Mouse (Mus musculus) CH12.LX (cell line): Measurements from ENCODE around the gene Tsg101. TPM values are rescaled to one million over a fixed set of nuclear protein-coding genes. Genes with fewer than 3 reads are reported as not detected.

Experiments used
- DNase-seq: peaks from one replicate; pipeline ENCODE4 v3.0.0-alpha.2; 2013; ENCODE audit errors: extremely low read depth
- H3K27ac ChIP-seq: 2 replicates; pipeline ENCODE4 v1.5.1; 2012; ENCODE audit warnings: low read depth, mild to moderate bottlenecking, control low read depth, moderate library complexity; ENCODE audit not compliant: insufficient read depth
- H3K27me3 ChIP-seq: replicated peaks from 2 replicates; pipeline ENCODE3; 2012; ENCODE audit warnings: inconsistent platforms
- H3K36me3 ChIP-seq, 2 experiments: replicated peaks in 1 of 2; 2 replicates each; pipeline versions ENCODE3 to v1.6.1; 2012; ENCODE audit warnings: inconsistent platforms in 1 of 2, low read length in 1 of 2, mild to moderate bottlenecking in 1 of 2, mixed read lengths in 1 of 2, moderate library complexity in 1 of 2; ENCODE audit not compliant: control insufficient read depth in 1 of 2, insufficient read depth in 1 of 2
- H3K4me1 ChIP-seq, 2 experiments: 2 replicates each; pipeline ENCODE4 v1.6.1; 2012; ENCODE audit warnings: inconsistent platforms in 1 of 2, moderate library complexity in 1 of 2; ENCODE audit not compliant: insufficient read depth in 2 of 2, control insufficient read depth in 1 of 2
- H3K4me2 ChIP-seq: 2 replicates; pipeline ENCODE4 v1.6.1; 2012; ENCODE audit warnings: low read depth, mild to moderate bottlenecking, control low read depth; ENCODE audit not compliant: poor library complexity, insufficient read depth, severe bottlenecking
- H3K4me3 ChIP-seq, 3 experiments: fragments of 150-350 bp in 1 of 3; sonication (generic) in 1 of 3; replicated peaks in 1 of 3; 2 replicates each; pipeline versions ENCODE3 to v1.5.1; 2011 to 2012; ENCODE audit warnings: low read depth in 2 of 3, low read length in 2 of 3, mild to moderate bottlenecking in 2 of 3, moderate library complexity in 2 of 3, control low read depth in 1 of 3, improper control_type of control experiment in 1 of 3, inconsistent platforms in 1 of 3, mixed read lengths in 1 of 3; ENCODE audit not compliant: poor library complexity in 1 of 3
- H3K79me2 ChIP-seq: replicated peaks from 2 replicates; pipeline ENCODE4 v1.6.1; 2012; ENCODE audit warnings: mild to moderate bottlenecking, moderate library complexity; ENCODE audit not compliant: control insufficient read depth, poor library complexity, insufficient read depth, severe bottlenecking; ENCODE audit errors: extremely low read depth
- H3K9ac ChIP-seq: 2 replicates; pipeline ENCODE4 v1.6.1; 2012; ENCODE audit warnings: low read depth, mild to moderate bottlenecking, control low read depth, moderate library complexity; ENCODE audit not compliant: insufficient read depth
- H3K9me3 ChIP-seq: replicated peaks from 2 replicates; pipeline ENCODE3; 2012; ENCODE audit warnings: low read length, inconsistent platforms, mixed read lengths
- BHLHE40 ChIP-seq: IDR thresholded peaks from 2 replicates; pipeline ENCODE4 v1.6.1; 2011; ENCODE audit warnings: mild to moderate bottlenecking, low read depth, low read length, improper control_type of control experiment
- CTCF ChIP-seq, 2 experiments: IDR thresholded peaks in 1 of 2; conservative IDR thresholded peaks in 1 of 2; 2 replicates each; pipeline ENCODE4 v1.5.1; 2011 to 2012; ENCODE audit warnings: low read depth in 2 of 2, low read length in 2 of 2, improper control_type of control experiment in 1 of 2, inconsistent platforms in 1 of 2, mild to moderate bottlenecking in 1 of 2, moderate library complexity in 1 of 2
- ELF1 ChIP-seq: IDR thresholded peaks from 2 replicates; pipeline ENCODE4 v1.6.1; 2014; ENCODE audit warnings: low read depth, mild to moderate bottlenecking, inconsistent platforms, low read length, improper control_type of control experiment
- HCFC1 ChIP-seq: IDR thresholded peaks from 2 replicates; pipeline ENCODE4 v1.6.1; 2012; ENCODE audit warnings: low read depth, mild to moderate bottlenecking, inconsistent platforms, low read length, improper control_type of control experiment
- MAFK ChIP-seq: IDR thresholded peaks from 2 replicates; pipeline ENCODE4 v1.6.1; 2011; ENCODE audit warnings: low read length, improper control_type of control experiment; ENCODE audit not compliant: insufficient replicate concordance
- MAX ChIP-seq: IDR thresholded peaks from 2 replicates; pipeline ENCODE4 v1.6.1; 2011; ENCODE audit warnings: low read length, improper control_type of control experiment
- MAZ ChIP-seq: IDR thresholded peaks from 2 replicates; pipeline ENCODE4 v1.6.1; 2012; ENCODE audit warnings: low read depth, mild to moderate bottlenecking, inconsistent platforms, low read length, improper control_type of control experiment, moderate library complexity
- MXI1 ChIP-seq: IDR thresholded peaks from 2 replicates; pipeline ENCODE4 v1.6.1; 2011; ENCODE audit warnings: mild to moderate bottlenecking, low read depth, low read length, improper control_type of control experiment
- NELFE ChIP-seq: IDR thresholded peaks from 2 replicates; pipeline ENCODE4 v1.6.1; 2011; ENCODE audit warnings: low read depth, low read length, improper control_type of control experiment
- POLR2A ChIP-seq: IDR thresholded peaks from 2 replicates; pipeline ENCODE4 v1.6.1; 2011; ENCODE audit warnings: low read depth, mild to moderate bottlenecking, improper control_type of control experiment, low read length
- RAD21 ChIP-seq: IDR thresholded peaks from 2 replicates; pipeline ENCODE4 v1.6.1; 2011; ENCODE audit warnings: low read depth, mild to moderate bottlenecking, low read length, improper control_type of control experiment, moderate library complexity
- SIN3A ChIP-seq: IDR thresholded peaks from 2 replicates; pipeline ENCODE4 v1.6.1; 2012; ENCODE audit warnings: low read length, improper control_type of control experiment, inconsistent platforms
- SMC3 ChIP-seq: IDR thresholded peaks from 2 replicates; pipeline ENCODE4 v1.6.1; 2011; ENCODE audit warnings: low read depth, low read length, improper control_type of control experiment
- TBP ChIP-seq: conservative IDR thresholded peaks from 2 replicates; pipeline ENCODE4 v1.6.1; 2011; ENCODE audit warnings: low read depth, low read length, improper control_type of control experiment
- TCF12 ChIP-seq: IDR thresholded peaks from 2 replicates; pipeline ENCODE4 v1.6.1; 2014; ENCODE audit warnings: low read depth, mild to moderate bottlenecking, inconsistent platforms, low read length, improper control_type of control experiment
- ZC3H11A ChIP-seq: IDR thresholded peaks from 2 replicates; pipeline ENCODE4 v1.6.1; 2012; ENCODE audit warnings: low read depth, mild to moderate bottlenecking, inconsistent platforms, low read length, improper control_type of control experiment
- ZMIZ1 ChIP-seq: IDR thresholded peaks from 2 replicates; pipeline ENCODE4 v1.6.1; 2012; ENCODE audit warnings: low read depth, mild to moderate bottlenecking, inconsistent platforms, low read length, improper control_type of control experiment
- dilution Hi-C: fragments of 300-500 bp; cut with MboI; formaldehyde crosslinking; loops from 2 replicates; pipeline ENCODE4 v1.14.3; 2020; ENCODE audit warnings: low sequenced_read_pairs; ENCODE audit not compliant: extremely low pct_unique_long_range_greater_than_20kb, extremely low pct_ligation_motif_present
- in situ Hi-C: fragments of 300-500 bp; cut with MboI; formaldehyde crosslinking; loops from 3 replicates; pipeline ENCODE4 v1.14.3; 2019; ENCODE audit warnings: low sequenced_read_pairs, low pct_ligation_motif_present, low pct_unique_long_range_greater_than_20kb, mixed read lengths
- polyA plus RNA-seq: library from polyadenylated mRNA; unstranded; fragments of >175 nt; gene quantifications from 2 replicates; pipeline ENCODE4 v1.2.1, GENCODE M21; 2012; ENCODE audit warnings: low read depth; ENCODE audit not compliant: insufficient read length
- total RNA-seq, 2 experiments: library from RNA; depleted of rRNA; stranded (reverse); fragments of 300-350 nt in 1 of 2; fragments of >200 nt in 1 of 2; gene quantifications; 2 replicates each; pipeline ENCODE4 v1.2.3; 2012 to 2014

Tsg101 gene
- total and polyA plus RNA-seq, 3 experiments: 19.8 to 93.5 (median 46.0) TPM

GRCm38 (mm10) chr7:46957831-46958691, 38.3 kb upstream of the Tsg101 start, which contains the start of gene Uevld:
Gene Uevld (minus strand): TSS chr7:46958527.
- H3K79me2 ChIP-seq: no peaks in the 10 kb centered on the region
- DNase-seq: peak; percentile 92
- H3K27ac ChIP-seq: peak within 1 kb of the TSS; percentile 18; the same call in 1 of the 2 replicates
- H3K4me2 ChIP-seq: peak within 1 kb of the TSS; percentile 100
- dilution Hi-C loops (no loop called here), in situ Hi-C loops (no loop called here)
- TF ChIP-seq MAX: peak; percentile 71
- TF ChIP-seq POLR2A: peak; percentile 59
- TF ChIP-seq ELF1: peak; percentile 61
- TF ChIP-seq HCFC1: peak; percentile 70
- TF ChIP-seq ZMIZ1: no peak
- no peak for TF ChIP-seq TBP
- TF ChIP-seq SIN3A: peak; percentile 95
- peak; percentile 82 for TF ChIP-seq MXI1
- TF ChIP-seq TCF12: peak; percentile 39; the same call in 1 of the 2 replicates
- TF ChIP-seq NELFE: no peak
- no peak for TF ChIP-seq MAFK
- 0 out of 2 replicates have a peak, but pooled peaks have one; percentile 2 for TF ChIP-seq BHLHE40
- no peaks in the 10 kb centered on the region for H3K9me3 ChIP-seq
- peaks cover 3 to 10% of the 10 kb centered on the region in 2 experiments; a peak in 3 of 4 replicates for H3K4me1 ChIP-seq
- H3K9ac ChIP-seq: peak within 1 kb of the TSS; percentile 85
- peaks cover 12% of the 10 kb centered on the region for H3K27me3 ChIP-seq
- peak within 1 kb of the TSS; percentile 75 to 94 (median 92) for H3K4me3 ChIP-seq
- H3K36me3 ChIP-seq: peaks cover 11 to 30% of the 10 kb centered on the region in 2 experiments

- DNase-seq: no peak
Observed at GRCm38 (mm10) chr7:46935847-46936246, 16.1 kb upstream of the Tsg101 start.

More at GRCm38 (mm10) chr7:46935847-46936246, 16.1 kb upstream of the Tsg101 start:
- Histone ChIP-seq H3K4me1 (peaks cover 3 to 17% of the 10 kb centered on the region in 2 experiments; a peak in 2 of 4 replicates), H3K36me3 (peaks cover 30 to 67% of the 10 kb centered on the region in 2 experiments), H3K79me2 (no peaks in the 10 kb centered on the region), H3K9ac (no peak overlapping the region), H3K27me3 (no peaks in the 10 kb centered on the region), H3K4me3 (no peak overlapping the region), H3K4me2 (no peak overlapping the region), H3K9me3 (no peaks in the 10 kb centered on the region), H3K27ac (no peak overlapping the region)
- TF ChIP-seq CTCF (conservative IDR thresholded peaks at IDR 0.05 in 1 of 2, IDR thresholded peaks at IDR 0.05 in 1 of 2; ENCODE audit: low read depth in 2 of 2, low read length in 2 of 2) (peak in 1 of 2 experiments; percentile 57; a peak in 2 of 4 replicates), MAZ (no peak), RAD21 (peak; percentile 40), ZC3H11A (no peak), SMC3 (peak; percentile 51)
- in situ Hi-C loops: no loop called here
- dilution Hi-C loops: no loop called here
